Mouse (Mus musculus): Measurements from ENCODE around the gene Etfb.
"Not testable (repeated sequence)": the region's sequence is repeated elsewhere in the genome, so short reads cannot be mapped to it uniquely, and the experiment has no call there.

The Etfb gene

DNA sequence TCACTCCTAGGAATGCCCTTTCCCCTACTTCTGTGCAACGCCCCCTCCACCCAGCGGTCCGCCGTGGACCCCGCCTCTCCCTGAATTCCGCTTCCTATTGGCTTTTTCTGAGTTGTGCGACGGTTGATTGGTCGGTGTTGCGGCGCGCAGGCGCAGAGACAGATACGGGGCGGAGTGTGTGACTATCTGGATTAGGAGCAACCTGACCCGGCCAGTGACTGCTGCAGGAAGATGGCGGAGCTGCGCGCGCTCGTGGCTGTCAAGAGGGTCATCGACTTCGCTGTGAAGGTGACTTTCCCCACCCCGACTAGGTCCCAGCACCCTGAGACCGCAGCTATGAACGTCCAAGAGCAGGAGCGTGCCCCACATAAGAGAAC, at the start of gene Etfb, which contains the start of gene Gm45233:
TSS of gene Etfb (plus strand) at position 167 of the 377 bp plus-strand sequence.
TSS of gene Gm45233 (plus strand) at position 212 of the 377 bp plus-strand sequence.
- DNase-seq (ENCODE audit: low spot score) = peak; percentile 75

DNA sequence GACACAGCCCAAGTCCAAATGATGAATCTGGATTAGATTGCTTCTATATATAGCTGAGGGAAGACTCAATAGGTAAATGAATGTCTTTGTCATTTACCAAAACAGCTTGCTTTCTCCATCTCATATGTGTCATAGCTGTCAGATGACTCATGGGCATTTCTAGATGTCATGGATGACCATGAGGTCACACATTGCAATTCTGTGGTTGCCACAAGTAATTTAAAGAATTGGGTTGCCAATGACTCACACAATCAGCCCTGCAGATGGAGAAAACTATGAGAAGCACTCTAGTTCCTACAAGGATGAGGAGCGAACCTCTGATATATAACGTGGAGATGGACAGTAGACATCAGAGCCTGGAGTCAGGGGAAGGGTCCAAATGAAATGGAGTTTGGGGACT, 44.4 kb upstream of the Etfb start:
- no peak for DNase-seq (ENCODE audit: low spot score)

DNA sequence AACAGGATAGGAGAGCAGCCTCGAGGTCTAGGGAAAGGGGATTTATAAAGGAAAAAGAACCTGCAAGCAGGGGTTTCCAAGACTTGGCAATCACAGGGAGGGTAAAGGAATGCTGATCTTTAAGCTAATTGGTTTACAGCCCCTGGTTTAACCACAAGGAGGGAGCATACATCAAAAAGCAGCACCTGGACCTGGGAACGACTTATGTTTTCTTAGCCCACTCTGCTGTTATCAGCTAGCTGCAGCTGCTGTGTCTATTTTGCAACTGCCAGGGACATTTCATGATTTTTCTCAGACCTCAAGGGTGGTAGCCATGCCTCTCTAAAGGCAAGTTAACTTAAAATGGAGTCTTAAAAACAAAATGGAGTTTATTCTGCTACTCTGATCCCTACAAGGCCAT, 41.2 kb upstream of the Etfb start:
- DNase-seq (ENCODE audit: low spot score) = no peak

DNA sequence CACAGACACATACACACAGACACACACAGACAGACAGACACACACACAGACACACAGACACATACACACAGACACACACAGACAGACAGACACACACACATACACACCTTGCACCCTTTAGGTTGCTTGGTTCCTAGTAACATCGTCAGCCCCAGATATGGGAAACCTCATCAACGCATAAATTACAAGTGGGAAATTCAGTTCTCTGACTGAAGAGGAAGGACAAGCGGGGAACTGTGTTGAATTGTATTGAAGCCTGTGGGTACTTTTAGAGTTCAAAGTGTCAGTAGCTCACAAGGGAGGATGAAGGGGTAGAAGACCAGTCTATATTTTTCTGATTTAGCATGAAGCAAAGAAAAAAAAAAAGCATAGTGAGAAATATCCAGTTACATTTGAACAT, 36.3 kb upstream of the Etfb start:
- no peak for DNase-seq (ENCODE audit: low spot score)

DNA sequence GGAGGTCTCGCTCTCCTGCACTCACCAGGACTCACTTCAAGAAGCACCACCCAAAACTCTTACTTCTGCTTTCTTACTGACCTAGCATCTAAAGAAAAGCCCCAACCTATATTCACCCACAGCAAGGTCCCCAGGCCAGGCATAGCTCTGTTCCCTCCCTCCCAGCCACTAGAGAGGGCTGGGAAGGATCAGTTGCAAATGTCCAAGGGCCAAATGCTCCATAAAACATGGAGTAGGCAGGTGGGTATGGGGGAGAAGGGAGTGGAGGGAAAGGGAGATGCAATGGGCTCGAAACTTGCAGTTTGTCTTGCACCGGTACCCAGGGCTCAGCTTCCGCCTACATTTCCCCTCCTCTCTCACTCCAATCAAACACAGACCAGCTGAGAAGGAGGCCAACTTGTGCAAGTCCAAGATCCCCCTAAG, 35.7 kb upstream of the Etfb start, which contains the start of gene Siglecg:
TSS of gene Siglecg (plus strand) at position 74 of the 423 bp plus-strand sequence.
- no peak for DNase-seq (ENCODE audit: low spot score)

DNA sequence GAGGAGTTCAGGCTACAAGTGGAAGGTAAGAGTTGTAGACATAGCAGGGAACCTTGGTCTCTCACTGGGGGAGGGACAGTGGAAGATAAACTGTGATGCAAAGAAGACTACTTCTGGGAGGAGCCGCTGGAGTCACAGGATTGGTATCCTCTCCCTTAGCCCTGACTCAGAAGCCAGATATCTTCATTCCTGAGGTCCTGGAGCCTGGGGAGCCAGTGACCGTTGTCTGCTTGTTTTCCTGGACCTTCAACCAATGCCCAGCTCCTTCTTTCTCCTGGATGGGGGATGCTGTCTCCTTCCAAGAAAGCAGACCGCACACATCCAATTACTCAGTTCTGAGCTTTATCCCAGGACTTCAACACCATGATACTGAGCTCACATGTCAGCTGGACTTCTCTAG, 34.8 kb upstream of the Etfb start:
- DNase-seq (ENCODE audit: low spot score) = no peak

DNA sequence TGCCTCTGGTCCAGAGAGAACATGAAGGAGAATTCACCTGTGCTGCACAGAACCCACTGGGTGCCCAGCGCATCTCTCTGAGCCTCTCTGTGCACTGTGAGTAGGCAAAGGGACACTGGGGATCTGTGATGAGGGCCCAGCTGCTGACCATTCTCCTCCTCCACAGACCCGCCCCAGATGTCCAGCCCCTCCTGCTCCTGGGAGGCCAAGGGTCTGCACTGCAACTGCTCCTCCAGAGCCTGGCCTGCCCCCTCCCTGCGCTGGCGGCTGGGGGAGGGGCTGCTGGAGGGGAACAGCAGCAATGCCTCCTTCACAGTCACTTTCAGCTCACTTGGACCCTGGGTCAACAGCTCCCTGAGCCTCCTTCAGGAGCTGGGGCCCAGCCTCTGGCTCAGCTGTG, 32.2 kb upstream of the Etfb start:
- DNase-seq (ENCODE audit: low spot score) = not testable (repeated sequence)

DNA sequence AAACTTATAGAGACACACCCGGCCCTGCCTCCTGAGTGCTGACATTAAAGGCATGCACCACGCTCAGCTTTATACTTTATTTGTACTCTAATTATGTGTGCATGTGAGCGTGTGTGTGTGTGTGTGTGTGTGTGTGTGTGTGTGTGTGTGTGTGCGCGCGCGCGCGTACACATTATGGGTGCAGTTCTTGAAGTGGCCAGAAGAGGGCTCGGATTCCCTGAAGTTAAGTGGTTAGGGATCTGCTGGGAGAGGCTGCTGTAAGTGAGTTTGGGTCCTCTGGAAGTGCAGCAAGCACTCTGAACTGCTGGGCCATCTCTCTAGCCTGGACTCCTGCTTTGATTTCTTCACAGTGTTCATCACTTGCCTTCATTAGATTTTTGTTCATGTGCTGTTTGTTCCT, 26.6 kb upstream of the Etfb start:
- no peak for DNase-seq (ENCODE audit: low spot score)

DNA sequence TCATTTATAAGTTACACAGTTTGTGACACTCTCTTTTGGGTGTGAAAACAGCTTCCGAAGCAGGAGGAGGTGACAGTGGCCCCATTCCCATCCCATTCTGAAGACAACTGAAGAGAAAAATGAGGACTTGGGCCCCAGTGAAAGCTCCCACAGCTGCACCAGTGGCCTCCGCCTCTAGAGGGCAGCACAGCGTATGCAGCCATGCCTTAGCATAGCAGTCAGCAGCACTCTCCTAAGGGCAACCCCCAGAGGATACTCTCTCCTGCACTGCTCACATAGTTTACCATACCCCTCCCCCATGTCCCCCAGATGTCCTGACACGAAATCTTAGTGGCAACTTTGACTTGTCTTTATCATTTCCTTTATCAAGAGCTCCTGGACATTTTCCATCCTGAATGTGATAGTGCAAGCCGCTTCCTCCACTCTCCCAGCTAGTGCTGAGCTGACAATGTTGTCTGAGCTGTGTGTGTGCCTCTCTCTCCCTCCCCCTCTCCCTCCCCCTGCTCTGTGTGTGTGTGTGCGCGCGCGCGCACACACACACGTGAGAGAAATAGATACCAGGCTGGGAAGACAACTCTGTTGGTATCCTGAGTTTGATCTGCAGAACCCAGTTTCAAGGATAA, 20.8 kb upstream of the Etfb start:
- peak; percentile 52 for DNase-seq (ENCODE audit: low spot score)

DNA sequence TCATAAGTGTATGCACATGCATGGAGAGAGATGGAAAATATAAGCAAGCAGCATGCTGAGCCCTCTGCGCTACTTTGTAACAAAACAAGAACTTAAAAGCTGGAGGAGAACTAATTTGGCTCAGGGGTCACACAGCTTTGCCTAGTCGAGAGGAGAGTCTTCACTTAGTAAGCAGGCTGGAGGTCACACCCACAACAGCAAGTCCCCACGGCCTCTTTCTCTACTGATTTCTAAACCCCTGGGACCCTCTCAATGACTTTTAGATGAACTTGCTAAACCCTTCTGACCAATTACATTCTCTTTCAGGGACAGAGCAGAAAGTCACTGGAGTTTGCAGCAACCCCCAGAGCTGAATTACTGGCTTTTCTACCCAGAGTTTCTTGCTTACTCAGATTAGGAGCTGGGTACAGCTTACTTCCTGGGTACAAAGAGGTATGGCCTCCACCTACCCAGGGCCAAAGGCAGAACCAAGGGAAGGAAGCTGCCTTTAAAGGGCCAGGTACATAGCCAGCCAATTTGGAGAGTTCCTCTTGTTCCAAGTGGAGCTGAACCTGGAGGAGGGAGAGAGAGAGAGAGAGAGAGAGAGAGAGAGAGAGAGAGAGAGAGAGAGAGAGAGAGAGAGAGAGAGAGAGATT, 19.8 kb upstream of the Etfb start:
- no peak for DNase-seq (ENCODE audit: low spot score)

DNA sequence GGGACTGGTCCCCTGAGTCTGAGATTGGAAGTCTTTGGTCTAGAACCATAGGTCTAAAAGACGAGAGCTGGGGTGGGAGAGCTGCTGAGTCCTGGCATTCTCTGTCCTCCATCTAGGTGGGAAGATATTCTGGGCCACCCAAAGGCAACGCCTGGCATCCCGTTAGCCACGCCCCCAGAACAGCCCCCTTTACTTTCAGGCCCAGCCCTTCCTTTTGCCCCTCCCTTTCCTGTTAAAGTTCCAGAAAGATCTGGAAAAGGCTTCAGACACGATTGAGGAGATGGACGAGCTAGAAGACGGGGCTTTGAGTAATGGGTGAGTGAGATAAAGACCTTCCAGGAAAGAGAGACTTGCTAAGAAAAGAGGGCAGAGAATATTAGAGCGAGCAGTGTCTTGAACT, 16.5 kb upstream of the Etfb start, which contains the start of gene Lim2:
TSS of gene Lim2 (plus strand) at position 265 of the 400 bp plus-strand sequence.
- no peak for DNase-seq (ENCODE audit: low spot score)

DNA sequence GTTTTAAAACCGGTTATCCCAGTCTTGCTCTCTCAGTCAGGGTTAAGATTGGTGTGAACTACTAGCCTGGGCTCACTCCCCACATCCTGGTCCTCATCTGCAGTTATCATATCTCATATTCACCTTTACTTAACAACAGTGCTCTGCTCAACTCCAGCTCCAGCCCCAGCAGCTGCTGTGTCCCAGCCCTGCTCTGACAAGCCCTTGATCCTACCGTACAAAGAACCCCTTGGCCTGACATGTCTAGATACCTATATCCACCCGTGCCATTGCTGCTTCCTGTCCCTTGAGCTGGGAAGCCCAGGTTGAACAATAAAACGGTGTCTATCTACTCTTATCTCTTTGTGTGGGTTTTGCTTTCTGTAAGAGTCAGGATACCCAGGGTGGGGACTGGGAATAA, 14.4 kb upstream of the Etfb start:
- no peak for DNase-seq (ENCODE audit: low spot score)

DNA sequence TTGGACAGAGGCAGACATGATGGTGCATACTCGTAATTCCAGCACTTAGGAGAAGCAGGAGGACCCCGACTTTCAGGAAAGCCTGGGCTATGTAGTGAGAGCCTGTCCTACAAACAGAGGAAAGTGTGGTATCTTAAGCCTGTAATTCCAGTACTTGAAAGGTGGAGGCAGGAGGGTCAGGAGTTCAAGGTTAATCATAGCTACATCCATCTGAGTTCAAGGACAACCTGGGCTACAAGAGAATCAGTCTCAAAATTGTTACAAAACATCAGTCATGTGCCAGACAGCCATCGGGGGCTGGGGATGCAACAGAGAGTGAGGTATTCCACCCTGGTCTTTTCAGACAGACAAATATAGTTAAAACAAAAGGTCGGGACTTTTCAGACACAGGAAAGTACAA, 11.0 kb upstream of the Etfb start:
- DNase-seq (ENCODE audit: low spot score) = no peak

DNA sequence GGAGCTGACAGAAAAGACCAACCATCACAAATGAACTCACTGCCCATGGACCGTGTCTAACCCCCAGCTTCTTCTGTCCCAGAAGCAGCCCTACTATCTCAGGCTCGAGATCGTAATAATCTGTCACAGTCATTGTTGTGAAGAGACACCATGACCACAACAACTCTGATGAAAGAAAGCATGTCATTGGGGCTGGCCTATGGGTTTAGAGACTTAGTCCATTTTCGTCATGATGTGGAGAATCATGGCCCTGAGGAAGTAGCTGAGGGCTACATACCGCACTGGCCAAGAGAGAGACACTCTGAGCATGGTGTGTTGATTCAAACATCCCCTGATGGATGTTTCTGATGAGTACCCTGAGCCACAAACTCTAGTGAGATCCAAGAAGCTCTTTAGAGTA, 9.2 kb upstream of the Etfb start:
- DNase-seq (ENCODE audit: low spot score) = no peak

DNA sequence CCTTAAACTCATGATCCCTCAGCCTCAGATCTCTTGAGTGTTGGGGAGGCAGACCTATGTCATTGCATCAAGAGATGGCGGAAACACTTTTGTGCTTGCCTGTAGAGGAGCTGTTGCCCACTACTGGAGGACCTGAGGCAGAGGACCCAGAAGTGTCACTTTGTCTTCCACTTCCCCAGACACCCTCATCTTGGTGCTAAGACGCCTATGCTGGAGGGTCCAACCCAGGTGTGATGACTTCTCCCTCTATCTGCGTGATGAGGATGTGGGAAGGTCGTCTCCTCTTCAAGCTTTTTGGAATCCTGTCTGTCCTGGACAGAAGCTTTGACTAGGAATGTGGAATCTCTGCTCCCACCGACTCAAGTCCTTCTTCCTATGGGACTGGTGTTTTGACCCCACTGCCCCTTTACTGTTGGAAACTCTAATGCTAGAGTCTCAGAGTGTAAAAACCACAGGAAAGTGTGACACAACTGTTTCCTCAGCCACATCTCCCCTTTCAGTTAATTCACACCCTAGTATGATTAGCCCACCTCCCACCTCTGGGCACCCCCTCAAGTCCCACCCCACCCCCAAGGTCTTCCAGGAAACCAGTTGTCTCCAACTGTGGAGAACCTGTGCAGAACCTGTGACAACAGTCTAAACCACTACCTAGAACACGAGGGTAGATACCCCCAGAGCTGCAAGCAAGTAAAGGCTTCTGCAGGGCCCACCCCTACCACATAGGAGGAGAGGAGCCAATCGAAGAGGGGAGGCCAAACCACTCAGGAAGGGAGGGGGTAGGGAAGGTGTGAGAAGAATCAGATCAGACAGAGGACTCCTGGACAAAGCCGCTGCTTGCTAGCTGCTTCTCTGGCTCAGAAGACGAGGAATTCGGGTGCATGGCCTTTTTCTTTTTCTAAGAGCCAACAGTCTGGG, 7.3 kb upstream of the Etfb start, which contains the start of gene Nkg7:
TSS of gene Nkg7 (plus strand) at position 733 of the 915 bp plus-strand sequence.
- no peak for DNase-seq (ENCODE audit: low spot score)

DNA sequence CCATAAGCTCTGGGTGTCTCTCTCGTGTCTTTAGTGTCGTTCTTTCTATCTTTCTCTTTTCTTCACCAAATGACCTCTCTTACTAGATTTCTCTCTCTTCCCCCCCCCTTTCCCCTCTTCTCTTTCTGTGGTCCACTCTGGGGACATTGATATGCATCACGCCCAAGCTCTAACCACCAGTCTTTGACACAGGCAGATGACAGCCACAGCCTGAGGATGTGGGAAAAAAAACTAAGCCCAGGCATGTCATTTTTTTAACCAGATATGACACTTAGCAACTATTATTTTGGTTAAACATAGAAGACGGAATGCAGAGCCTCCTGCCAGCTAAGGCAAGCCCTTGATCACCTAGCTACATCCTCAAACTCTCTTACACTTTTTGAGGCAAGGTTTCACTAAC, 5.3 kb upstream of the Etfb start:
- DNase-seq (ENCODE audit: low spot score) = no peak

DNA sequence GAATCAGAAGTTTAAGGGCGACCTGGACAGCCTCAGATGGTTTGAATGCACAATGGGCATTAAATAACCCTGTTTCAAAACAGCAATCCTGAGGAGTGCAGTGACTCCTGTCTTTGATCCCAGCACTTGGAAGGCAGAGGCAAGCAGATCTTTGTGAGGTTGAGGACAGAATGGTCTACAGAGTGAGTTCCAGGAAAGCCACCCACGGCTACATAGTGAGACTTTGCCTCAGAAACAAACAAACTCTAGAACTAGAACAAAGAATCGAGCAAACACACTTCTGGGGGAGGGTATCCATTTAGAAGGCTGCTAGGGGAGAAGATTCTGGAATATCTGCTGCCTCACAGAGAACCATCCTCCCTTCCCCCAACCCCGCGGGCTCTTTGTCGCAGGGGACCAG, 3.4 kb upstream of the Etfb start, which contains the start of gene Cldnd2:
TSS of gene Cldnd2 (plus strand) at position 301 of the 400 bp plus-strand sequence.
- DNase-seq (ENCODE audit: low spot score) = no peak

DNA sequence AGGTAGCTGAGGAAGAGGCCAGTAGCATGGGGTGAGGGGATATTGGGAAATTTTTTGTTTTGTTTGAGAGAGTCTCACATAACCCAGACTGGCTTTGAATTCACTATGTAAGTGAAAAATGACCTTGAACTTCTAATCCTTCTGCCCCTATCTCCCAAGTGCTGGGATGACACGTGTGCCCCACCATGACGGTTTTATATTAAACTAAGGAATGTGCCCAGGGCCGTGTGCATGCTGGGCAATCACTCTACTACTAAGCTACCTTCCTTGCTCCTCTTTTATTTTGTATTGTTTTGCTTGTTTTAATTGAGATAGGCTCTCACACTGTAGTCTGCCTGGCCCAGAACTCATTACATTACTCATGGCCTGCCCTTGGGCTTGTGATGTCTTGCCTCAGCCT, 2.8 kb upstream of the Etfb start:
- DNase-seq (ENCODE audit: low spot score) = no peak

DNA sequence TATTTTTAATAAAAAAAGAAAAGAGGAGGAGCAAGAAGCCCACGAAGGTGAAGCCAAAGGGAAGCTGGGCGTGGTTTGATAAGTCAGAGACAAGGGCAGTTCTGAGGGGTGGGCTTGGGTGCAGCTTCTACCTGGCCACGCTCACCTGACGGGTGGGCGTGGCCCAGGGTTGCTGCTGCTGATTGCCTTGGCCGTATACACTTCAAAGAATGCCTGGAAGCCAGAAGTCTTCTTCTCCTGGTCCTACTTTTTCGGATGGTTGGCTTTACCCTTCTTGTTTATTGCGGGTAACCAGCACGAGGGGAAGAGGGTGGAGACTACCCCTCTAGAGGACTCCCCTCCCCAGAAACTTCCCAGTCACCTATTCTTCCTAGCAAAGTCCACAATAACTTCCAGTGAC, 1.2 kb upstream of the Etfb start:
- no peak for DNase-seq (ENCODE audit: low spot score)

DNA sequence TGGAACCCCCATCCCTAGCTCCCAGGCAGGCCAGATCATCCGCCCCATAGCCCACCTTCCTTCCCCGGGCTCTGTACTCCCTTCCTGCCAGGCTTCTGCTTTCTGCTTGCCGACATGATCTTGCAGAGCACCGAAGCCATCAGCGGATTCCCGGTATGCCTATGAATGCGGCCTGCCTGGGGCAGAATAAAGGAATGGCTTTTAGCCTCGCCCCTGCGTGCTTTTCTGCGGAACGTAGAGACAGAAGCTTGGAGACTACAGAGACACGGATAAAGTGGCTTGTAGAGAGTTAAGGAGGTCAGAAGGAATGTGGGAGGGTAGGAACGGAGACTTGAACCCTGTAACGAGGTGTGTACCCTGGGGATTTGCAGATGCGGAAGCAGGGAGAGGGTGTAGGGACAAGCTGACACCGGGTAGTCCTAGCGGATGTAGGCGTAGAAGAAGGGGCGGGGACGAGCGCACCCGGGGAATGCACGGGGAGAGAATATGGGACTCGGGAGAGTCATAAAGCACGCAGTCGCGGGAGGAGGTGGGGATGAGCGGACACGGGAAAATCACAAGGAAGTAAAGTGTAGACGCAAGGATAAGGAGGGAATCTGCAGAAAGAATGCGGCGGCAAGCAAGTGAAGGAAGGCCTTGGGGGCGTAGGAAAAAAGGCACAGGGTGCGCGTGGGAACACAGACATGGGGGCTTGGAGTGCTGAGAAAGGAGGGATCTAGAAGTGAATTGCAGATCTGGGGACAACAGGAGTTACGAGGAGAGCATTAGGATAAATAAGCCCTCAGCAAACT, 562 bp upstream of the Etfb start:
- DNase-seq (ENCODE audit: low spot score) = peak; percentile 25

DNA sequence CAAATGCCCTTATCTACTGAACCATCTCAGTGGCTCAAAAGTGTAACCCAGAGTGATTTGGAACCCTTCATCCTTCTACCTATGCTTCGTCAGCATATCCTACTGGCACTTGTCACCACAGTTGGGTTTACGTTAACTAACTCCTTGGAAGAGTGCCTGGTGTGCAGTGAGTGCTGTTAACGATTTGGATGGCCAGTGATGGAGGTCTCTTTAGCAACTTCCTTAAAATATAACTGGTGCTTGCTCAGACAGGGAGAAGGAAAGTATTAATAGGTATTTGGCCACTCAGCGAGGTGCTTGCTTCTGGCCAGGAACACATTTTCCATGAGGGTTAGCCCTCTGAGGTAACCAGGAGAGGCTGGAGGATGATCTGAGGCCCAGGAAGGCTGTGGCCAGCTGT, 3.9 kb downstream of the Etfb start:
- DNase-seq (ENCODE audit: low spot score) = no peak

DNA sequence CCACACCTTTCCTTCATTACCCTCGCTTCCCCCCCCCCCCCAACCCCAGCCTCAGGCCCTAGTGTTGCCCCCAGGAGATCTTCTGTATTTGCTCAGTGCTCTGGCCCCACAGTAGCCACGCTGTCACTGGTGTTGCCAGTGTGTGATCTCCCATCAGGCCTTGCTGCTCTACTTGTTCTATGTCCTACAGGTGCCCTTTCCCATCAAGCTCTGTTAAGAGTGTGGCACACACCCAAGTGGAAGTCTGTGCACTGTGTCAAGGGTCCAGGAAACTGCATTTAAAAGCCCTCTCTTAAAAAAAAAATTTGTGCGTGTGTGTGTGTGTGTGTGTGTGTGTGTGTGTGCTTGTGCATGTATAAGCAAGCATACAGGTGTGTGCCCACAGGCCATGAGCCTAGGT, 4.4 kb downstream of the Etfb start:
- DNase-seq (ENCODE audit: low spot score) = no peak

Measured in urinary bladder, postnatal 10 days (tissue).